Mouse (Mus musculus): ENCODE data around the gene Pax8. TPM values are rescaled to one million over a fixed set of nuclear protein-coding genes. Genes with fewer than 3 reads are reported as not detected.

Gene Pax8
- polyA plus RNA-seq, 1 experiment from 2014 or later = 0.09 TPM

DNA sequence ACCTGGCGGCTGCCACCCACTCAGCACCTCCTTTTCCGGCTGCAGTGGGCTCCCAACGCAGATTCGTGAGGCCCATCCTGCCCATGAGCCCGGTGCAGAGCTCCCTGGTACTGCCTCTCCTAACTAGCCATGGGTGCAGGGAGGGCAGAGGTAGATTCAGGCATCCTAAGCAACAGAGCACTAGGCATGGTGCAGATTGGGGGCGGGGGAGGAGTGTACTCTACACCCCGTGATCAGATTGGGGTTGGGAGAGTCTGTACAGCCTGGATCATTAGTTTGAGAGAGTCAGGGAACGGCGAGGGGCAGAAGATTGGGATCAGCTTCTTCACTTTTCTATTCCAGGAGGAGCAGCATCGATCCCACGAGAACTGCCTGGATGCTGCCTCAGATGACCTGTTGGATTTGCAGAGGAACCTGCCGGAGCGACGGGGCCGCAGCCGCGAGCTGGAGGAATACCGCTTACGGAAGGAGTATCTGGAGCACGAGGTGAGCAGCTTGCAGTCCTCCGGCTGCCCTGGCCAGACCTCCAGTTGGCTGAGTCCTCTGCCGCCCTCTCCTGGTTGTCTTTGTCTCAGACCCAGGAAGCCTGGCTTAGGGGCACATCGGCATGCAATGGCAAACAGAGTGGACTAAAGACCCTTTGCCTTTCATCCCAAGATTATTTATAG, 69.9 kb downstream of the Pax8 start:
- peaks cover 18% of the 10 kb centered on the region for H3K4me1 ChIP-seq
- H3K27me3 ChIP-seq = peaks cover 15% of the 10 kb centered on the region
- peak; percentile 77 for ATAC-seq
- H3K27ac ChIP-seq = no peak overlapping the region
- H3K9me3 ChIP-seq (replicated peaks) = no peaks in the 10 kb centered on the region
- peak overlapping the region; percentile 47; the same call in 1 of the 2 replicates for H3K9ac ChIP-seq
- peak overlapping the region; percentile 54 for H3K4me2 ChIP-seq
- H3K4me3 ChIP-seq = peak overlapping the region; percentile 21
- 11% methylated on average over 23 of the region's 23 CpGs for WGBS
- no peaks in the 10 kb centered on the region for H3K36me3 ChIP-seq (ENCODE audit: poor library complexity, severe bottlenecking)

DNA sequence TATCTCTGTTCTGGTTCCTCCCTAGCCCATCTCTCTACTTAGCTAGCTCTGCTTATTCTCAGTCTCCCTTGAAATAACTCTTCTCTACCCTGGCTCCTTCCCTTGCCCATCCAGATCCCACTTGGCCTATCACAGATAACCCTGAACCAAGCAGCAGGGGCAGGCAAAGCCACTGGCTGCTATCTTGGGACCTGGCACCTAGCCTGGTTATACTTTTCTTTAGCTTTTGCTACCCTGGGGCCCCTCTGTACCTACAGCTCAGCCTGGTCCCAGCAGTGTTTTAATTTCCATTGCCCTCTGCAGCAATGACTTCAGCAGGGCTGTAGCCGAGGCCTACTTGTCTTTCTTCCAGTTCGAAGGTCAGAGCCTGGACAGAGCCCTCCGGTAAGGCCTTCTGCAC, 74.7 kb downstream of the Pax8 start:
- no peak for ATAC-seq
- Histone ChIP-seq H3K36me3 (ENCODE audit: poor library complexity, severe bottlenecking) (no peaks in the 10 kb centered on the region), H3K4me1 (peaks cover 6% of the 10 kb centered on the region; the same call in 1 of the 2 replicates), H3K4me2 (no peak overlapping the region), H3K4me3 (no peak overlapping the region), H3K9me3 (replicated peaks) (no peaks in the 10 kb centered on the region), H3K27ac (no peak overlapping the region), H3K9ac (no peak overlapping the region), H3K27me3 (0 out of 2 replicates have a peak, but pooled peaks cover 7% of the 10 kb centered on the region)
- 88% methylated on average over 3 of the region's 3 CpGs for WGBS

DNA sequence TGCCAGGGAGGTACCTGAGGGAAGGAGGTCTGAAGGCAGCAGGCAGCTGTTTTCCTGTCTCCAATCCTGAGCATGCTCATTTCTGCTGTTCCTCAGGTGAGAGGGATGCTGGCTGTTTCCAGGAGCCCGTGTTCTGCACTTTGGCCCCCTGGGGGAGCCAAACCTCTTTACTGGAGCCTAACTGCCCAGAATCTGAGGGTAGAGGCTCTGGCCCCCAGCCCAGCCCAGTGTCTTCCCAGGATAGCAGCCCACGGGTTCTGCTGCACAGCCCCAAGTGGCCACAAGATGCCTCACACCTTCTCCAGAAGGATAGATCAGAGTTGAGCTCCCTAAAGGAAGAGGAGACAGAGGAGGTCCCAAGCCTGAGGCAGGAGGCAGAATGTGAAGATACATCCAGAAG, 78.3 kb downstream of the Pax8 start:
- WGBS = 15% methylated on average over 2 of the region's 2 CpGs
- no peaks in the 10 kb centered on the region for H3K27me3 ChIP-seq
- no peak overlapping the region for H3K27ac ChIP-seq
- no peak overlapping the region for H3K9ac ChIP-seq
- no peaks in the 10 kb centered on the region for H3K4me1 ChIP-seq
- no peaks in the 10 kb centered on the region for H3K9me3 ChIP-seq (replicated peaks)
- no peak overlapping the region for H3K4me3 ChIP-seq
- H3K36me3 ChIP-seq (ENCODE audit: poor library complexity, severe bottlenecking) = no peaks in the 10 kb centered on the region
- H3K4me2 ChIP-seq = no peak overlapping the region
- no peak for ATAC-seq

DNA sequence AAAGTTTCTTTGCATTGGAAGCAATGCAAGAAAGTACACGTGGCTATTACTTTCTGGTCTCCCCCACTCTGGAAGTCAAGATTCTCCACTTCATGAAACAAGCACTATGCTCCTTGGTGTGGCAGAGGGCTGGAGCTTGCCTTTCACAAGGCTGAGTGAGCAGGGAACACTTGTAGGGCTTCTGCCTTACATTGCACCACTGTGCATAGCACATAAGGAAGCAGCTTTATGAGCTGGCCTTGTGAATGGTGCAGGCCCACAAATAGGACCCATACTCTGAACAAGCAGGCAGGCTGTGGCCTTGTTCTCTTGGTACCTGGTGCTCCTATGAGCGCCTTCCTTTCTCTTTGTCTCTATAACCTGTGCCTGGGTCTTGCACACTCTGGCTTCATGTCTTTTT, 82.1 kb downstream of the Pax8 start:
- Histone ChIP-seq H3K4me3 (no peak overlapping the region), H3K9ac (no peak overlapping the region), H3K4me2 (no peak overlapping the region), H3K27ac (no peak overlapping the region), H3K4me1 (no peaks in the 10 kb centered on the region), H3K27me3 (no peaks in the 10 kb centered on the region), H3K36me3 (ENCODE audit: poor library complexity, severe bottlenecking) (no peaks in the 10 kb centered on the region), H3K9me3 (replicated peaks) (no peaks in the 10 kb centered on the region)
- no peak for ATAC-seq
- 85% methylated on average over 2 of the region's 2 CpGs for WGBS

DNA sequence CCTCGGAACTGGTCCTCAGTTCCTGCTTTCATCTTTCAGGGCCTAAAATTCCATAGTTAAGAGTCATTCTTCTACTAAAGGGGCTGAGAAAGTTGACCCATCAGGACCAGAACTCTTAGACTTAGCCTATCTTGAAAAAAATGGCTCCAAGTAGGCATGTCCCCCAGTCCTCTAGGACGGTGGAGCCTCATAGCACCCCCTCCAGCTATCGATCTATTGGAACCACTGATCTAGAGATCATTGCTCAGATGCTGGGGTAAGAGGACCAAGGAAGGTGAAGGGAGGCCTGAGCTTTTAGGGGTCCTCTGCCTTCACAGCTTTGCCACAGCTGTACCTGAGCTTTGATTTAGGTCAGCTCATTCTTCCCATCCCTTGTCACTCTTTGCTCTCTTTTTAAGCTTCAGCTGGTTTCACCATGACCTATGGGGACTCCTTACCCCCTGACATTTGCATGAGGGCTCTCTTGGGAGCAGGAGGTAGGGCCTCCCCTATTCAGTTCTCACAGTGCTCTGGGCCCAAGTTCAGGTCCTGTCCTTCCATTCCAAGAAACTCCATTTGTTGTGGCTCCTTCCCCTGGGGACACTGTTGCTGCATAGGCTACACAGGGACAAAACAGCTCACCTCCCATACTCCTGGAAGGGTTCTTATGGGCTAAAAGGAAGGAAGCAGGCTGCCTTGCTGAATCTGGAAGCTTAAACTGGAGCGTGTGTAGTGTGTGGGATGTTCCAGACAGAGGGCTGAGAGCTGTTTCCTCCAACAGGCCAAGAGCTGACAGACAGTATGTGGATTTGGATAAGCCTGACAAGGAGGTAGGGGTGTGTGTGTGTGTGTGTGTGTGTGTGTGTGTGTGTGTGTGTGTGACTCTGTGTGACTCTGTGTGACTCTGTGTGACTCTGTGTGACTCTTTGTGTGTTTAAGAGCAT, 87.8 kb downstream of the Pax8 start:
- no peaks in the 10 kb centered on the region for H3K36me3 ChIP-seq (ENCODE audit: poor library complexity, severe bottlenecking)
- no peaks in the 10 kb centered on the region for H3K4me1 ChIP-seq
- H3K9ac ChIP-seq = no peak overlapping the region
- ATAC-seq = no peak
- H3K4me3 ChIP-seq = no peak overlapping the region
- H3K9me3 ChIP-seq (replicated peaks) = no peaks in the 10 kb centered on the region
- WGBS = 96% methylated on average over 4 of the region's 4 CpGs
- H3K4me2 ChIP-seq = no peak overlapping the region
- no peaks in the 10 kb centered on the region for H3K27me3 ChIP-seq
- no peak overlapping the region for H3K27ac ChIP-seq

DNA sequence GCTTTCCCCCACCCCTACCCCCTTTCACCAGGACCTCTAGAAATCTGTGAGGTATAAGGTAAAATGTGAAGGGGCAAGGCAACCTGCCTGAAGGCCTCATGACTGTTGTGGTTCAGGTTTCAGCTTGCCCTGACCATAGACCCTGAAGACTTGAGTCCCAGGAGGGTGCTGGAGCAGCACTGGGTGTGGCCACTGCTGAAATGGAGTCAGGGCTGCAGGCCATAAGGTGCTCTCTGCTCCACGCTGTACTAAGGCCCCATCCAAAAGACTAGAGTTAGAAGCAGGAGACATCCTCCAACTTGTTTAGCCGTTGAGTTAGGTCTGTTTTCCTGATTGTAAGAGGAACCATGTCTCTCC, 88.5 kb downstream of the Pax8 start:
- 84% methylated on average over 2 of the region's 2 CpGs for WGBS
- Histone ChIP-seq H3K27ac (no peak overlapping the region), H3K27me3 (no peaks in the 10 kb centered on the region), H3K4me1 (no peaks in the 10 kb centered on the region), H3K9ac (no peak overlapping the region), H3K9me3 (replicated peaks) (no peaks in the 10 kb centered on the region), H3K36me3 (ENCODE audit: poor library complexity, severe bottlenecking) (no peaks in the 10 kb centered on the region), H3K4me3 (no peak overlapping the region), H3K4me2 (no peak overlapping the region)
- ATAC-seq = no peak

DNA sequence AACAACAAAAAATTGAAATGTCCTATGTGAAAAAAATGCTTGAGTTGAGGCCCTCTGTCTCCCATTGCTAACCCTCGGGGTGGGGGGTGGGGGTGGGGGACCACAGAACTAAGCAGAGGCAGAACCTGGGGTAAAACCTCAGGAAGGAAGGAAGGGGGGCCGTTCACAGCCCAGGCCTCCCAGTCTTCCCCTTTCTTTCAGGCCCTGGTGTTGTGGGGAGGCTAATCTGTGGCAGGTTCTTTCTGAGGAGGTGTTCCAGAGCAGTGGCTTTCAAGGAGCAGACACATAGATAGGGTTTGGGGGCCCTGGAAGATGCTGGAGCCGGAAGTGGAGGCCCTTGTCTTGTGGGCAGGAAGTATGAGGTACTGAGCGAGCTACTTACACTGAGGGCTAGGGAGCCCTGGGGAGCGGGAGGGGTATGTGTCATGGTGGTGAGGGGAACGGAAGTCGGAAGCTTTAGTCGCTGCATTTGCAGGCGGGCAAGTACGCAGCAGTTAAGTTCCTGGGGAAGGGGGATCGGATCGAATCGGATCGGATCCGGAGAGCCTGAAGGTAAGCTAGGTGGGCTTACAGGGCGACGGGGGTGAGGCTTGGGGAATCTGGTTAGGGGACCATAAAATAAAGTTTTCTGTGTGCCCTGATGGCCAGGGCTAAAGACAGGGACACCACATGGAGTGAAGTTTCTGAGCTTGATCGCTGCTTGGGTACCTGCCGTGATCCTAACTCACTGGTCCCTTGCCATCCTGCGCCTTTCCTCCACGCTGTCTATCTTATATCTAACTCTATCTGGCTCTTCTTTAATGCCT, 89.0 kb downstream of the Pax8 start:
- H3K36me3 ChIP-seq (ENCODE audit: poor library complexity, severe bottlenecking) = no peaks in the 10 kb centered on the region
- WGBS = 90% methylated on average over 21 of the region's 21 CpGs
- ATAC-seq = no peak
- H3K27ac ChIP-seq = no peak overlapping the region
- no peak overlapping the region for H3K9ac ChIP-seq
- no peak overlapping the region for H3K4me3 ChIP-seq
- H3K27me3 ChIP-seq = no peaks in the 10 kb centered on the region
- no peak overlapping the region for H3K4me2 ChIP-seq
- no peaks in the 10 kb centered on the region for H3K4me1 ChIP-seq
- H3K9me3 ChIP-seq (replicated peaks) = no peaks in the 10 kb centered on the region

DNA sequence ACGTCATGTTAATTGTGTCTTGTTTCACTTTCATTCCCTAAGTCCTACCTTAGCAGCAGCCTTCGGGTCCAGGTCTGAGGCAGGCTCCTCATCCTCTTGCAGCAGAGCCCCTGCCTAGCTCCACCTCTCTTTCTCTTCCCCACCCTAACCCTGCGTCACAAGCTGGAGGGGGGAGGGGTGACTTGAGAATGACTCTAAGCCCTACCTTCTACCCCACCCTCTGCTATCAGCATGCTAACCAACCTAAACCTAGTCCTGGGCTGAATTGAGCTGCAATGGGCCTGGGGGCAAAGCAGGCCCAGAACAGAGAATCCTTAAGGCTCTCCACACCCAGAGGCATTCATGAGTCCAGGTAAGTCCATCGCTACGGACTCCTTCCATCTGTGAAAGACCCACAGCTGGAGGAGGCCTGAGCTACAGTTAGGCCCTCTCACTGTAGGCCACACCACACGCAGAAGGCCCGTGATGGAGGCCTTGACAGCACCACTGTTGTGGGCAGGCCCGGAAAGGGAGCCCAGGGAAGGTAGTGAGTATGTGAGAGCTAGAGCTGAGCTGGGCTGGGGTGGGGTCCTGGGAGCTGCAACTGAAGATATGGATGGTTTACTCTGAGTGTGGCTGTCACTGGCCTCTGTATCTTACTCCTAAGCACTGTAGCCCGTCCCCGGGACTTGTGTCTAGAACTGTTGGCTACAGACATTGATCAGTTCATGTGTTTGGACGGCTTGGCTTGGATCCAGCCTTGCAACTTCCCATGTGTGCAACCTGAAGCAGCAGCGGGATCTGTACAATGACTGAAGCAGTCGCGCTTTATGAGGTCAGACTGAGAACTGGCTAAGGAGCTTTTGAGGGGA, 90.1 kb downstream of the Pax8 start:
- Histone ChIP-seq H3K27me3 (no peaks in the 10 kb centered on the region), H3K4me1 (no peaks in the 10 kb centered on the region), H3K4me3 (no peak overlapping the region), H3K27ac (no peak overlapping the region), H3K4me2 (no peak overlapping the region), H3K9me3 (replicated peaks) (no peaks in the 10 kb centered on the region), H3K9ac (no peak overlapping the region), H3K36me3 (ENCODE audit: poor library complexity, severe bottlenecking) (no peaks in the 10 kb centered on the region)
- no peak for ATAC-seq
- WGBS = 84% methylated on average over 14 of the region's 14 CpGs

DNA sequence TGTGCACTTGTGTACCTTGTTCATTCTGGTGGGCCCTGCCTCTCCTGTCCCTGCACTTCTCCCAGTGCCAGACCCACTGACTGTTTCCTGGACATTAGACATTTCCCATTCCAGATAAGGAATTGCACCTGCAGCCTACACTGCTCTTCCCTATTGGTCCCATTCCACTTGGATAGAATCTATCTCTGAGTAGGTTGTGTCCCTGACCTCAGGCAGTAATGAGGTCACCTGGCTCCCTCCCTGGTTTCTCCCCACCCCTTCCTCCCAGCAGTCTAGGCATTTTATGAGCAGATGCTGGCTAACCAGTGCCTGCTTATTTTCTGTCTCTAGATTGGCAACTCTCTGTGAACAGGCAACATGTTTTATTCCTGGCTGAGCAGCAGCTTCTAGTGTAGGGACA, 91.0 kb downstream of the Pax8 start:
- Histone ChIP-seq H3K4me3 (no peak overlapping the region), H3K9me3 (replicated peaks) (no peaks in the 10 kb centered on the region), H3K36me3 (ENCODE audit: poor library complexity, severe bottlenecking) (no peaks in the 10 kb centered on the region), H3K27ac (no peak overlapping the region), H3K4me1 (no peaks in the 10 kb centered on the region), H3K4me2 (no peak overlapping the region), H3K9ac (no peak overlapping the region), H3K27me3 (no peaks in the 10 kb centered on the region)
- ATAC-seq = no peak

DNA sequence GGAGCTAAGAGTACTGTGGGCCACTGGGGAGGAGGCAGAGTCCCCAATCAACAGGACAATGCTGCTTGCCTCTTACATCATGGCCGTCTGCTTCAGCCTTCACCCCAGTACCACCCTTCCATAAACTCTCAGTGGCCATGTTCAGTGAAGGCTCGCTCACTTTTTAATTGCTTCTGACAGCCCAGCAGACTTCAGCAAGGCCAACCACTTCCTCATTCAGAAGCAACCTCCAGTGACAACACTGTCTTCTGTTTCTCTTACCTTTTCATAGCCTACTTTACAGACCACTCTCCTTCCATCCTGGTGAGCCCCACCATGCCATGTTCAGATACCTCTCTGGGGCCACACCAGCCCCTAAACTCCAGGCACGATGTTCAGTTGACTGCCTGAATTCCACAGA, 91.8 kb downstream of the Pax8 start:
- Histone ChIP-seq H3K4me1 (no peaks in the 10 kb centered on the region), H3K27ac (no peak overlapping the region), H3K4me2 (no peak overlapping the region), H3K36me3 (ENCODE audit: poor library complexity, severe bottlenecking) (no peaks in the 10 kb centered on the region), H3K9ac (no peak overlapping the region), H3K9me3 (replicated peaks) (no peaks in the 10 kb centered on the region), H3K27me3 (no peaks in the 10 kb centered on the region), H3K4me3 (no peak overlapping the region)
- WGBS = 85% methylated on average over 3 of the region's 3 CpGs
- no peak for ATAC-seq

DNA sequence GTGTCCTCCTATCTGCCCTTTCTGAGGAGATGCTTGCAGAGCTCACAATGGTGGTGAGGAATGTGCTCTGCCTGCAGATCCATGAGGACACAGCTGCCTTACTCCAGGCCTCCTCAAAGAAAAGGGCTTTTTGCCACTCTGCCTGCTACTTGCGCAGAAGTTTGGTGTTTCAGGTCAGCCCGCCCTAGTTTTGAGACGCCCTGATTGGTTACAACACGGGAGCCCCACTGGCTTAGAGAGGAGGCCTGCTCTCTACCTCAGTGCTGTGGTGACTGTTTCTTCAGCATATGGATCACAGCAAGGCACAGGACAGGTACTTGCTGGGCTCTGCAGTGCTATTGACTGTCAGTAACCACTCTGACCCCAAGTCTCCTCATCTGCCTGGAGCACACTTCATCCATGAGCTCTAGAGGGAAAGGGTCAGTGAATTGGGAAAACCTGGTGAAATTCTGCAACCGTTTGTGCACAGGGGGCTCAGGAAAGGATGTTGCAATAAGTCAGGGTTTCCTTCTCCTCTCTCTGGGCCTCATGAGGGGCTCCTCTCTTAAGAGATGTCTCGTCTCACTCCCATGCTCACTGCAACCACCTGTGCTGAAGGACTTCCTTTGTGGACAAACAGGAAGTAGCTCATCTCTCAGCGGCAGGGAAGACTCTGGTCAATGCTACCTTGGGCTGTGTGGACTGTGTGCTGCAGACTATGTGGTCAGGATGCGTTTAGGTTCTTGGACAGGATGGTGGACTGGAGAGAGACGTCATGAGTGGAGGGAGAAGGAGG, 92.8 kb downstream of the Pax8 start:
- ATAC-seq = no peak
- Histone ChIP-seq H3K9me3 (replicated peaks) (no peaks in the 10 kb centered on the region), H3K4me3 (no peak overlapping the region), H3K4me2 (no peak overlapping the region), H3K4me1 (no peaks in the 10 kb centered on the region), H3K27me3 (no peaks in the 10 kb centered on the region), H3K36me3 (ENCODE audit: poor library complexity, severe bottlenecking) (no peaks in the 10 kb centered on the region), H3K27ac (no peak overlapping the region), H3K9ac (no peak overlapping the region)
- WGBS = 81% methylated on average over 9 of the region's 9 CpGs
